Mouse (Mus musculus) regulatory T cell (primary cell): ENCODE data around the gene Rac3.
"Not testable (repeated sequence)": the region's sequence is repeated elsewhere in the genome, so short reads cannot be mapped to it uniquely, and the experiment has no call there.

Experiments
- in situ Hi-C: fragments of 300-600 bp; cut with MboI, MseI; formaldehyde crosslinking; loops from one replicate; pipeline ENCODE4 v1.15.1; 2025; ENCODE audit warnings: high pct_unique_total_duplicates

Gene Rac3

GRCm38 (mm10) chr11:120721124-120722066 is at the start of gene Rac3:
Rac3 (plus strand) TSS chr11:120721470.
- in situ Hi-C loops, result no loop called here

- in situ Hi-C loops, result no loop called here
Measured at GRCm38 (mm10) chr11:120672687-120673593, 48.3 kb upstream of the Rac3 start, which contains the start of gene Aspscr1. Aspscr1 (plus strand) TSS chr11:120672973.

- in situ Hi-C loops, result no loop called here
Measured at GRCm38 (mm10) chr11:120673594-120674122, 47.6 kb upstream of the Rac3 start.

GRCm38 (mm10) chr11:120675875-120676274 is 45.4 kb upstream of the Rac3 start:
- in situ Hi-C loops, result not testable (repeated sequence)

GRCm38 (mm10) chr11:120676951-120677350 is 44.3 kb upstream of the Rac3 start:
- in situ Hi-C loops, result no loop called here

GRCm38 (mm10) chr11:120679909-120680308 is 41.4 kb upstream of the Rac3 start:
- in situ Hi-C loops, result no loop called here

GRCm38 (mm10) chr11:120682683-120683082 is 38.6 kb upstream of the Rac3 start:
- in situ Hi-C loops, result no loop called here

- in situ Hi-C loops, result no loop called here
Measured at GRCm38 (mm10) chr11:120683536-120683935, 37.7 kb upstream of the Rac3 start.

- in situ Hi-C loops, result no loop called here
Measured at GRCm38 (mm10) chr11:120684086-120684485, 37.2 kb upstream of the Rac3 start.

GRCm38 (mm10) chr11:120684660-120685059 is 36.6 kb upstream of the Rac3 start:
- in situ Hi-C loops, result no loop called here

GRCm38 (mm10) chr11:120686650-120687272 is 34.5 kb upstream of the Rac3 start:
- in situ Hi-C loops, result no loop called here

GRCm38 (mm10) chr11:120689365-120689764 is 31.9 kb upstream of the Rac3 start:
- in situ Hi-C loops, result no loop called here

GRCm38 (mm10) chr11:120692471-120693011 is 28.7 kb upstream of the Rac3 start:
- in situ Hi-C loops, result no loop called here

GRCm38 (mm10) chr11:120693461-120693860 is 27.8 kb upstream of the Rac3 start:
- in situ Hi-C loops, result no loop called here

GRCm38 (mm10) chr11:120695184-120695583 is 26.1 kb upstream of the Rac3 start:
- in situ Hi-C loops, result no loop called here

GRCm38 (mm10) chr11:120695641-120696040 is 25.6 kb upstream of the Rac3 start:
- in situ Hi-C loops, result no loop called here

GRCm38 (mm10) chr11:120696568-120696967 is 24.7 kb upstream of the Rac3 start:
- in situ Hi-C loops, result no loop called here

GRCm38 (mm10) chr11:120697741-120698140 is 23.5 kb upstream of the Rac3 start:
- in situ Hi-C loops, result no loop called here

- in situ Hi-C loops, result no loop called here
Measured at GRCm38 (mm10) chr11:120703696-120704454, 17.4 kb upstream of the Rac3 start.
